Mouse (Mus musculus): Measurements from ENCODE around the gene Ninj2.

- TF ChIP-seq CTCF (IDR thresholded peaks at IDR 0.05 in 2 of 3, conservative IDR thresholded peaks at IDR 0.05 in 1 of 3; ENCODE audit: control insufficient read depth in 1 of 3, insufficient read depth in 1 of 3, low read depth in 2 of 3, low read length in 3 of 3, poor library complexity in 1 of 3, severe bottlenecking in 1 of 3) (no peak), MYB (IDR thresholded peaks at IDR 0.05; ENCODE audit: low read depth, low read length) (no peak), E2F4 (IDR thresholded peaks at IDR 0.05; ENCODE audit: borderline replicate concordance, low read depth, low read length) (no peak), POLR2A (IDR thresholded peaks at IDR 0.05; ENCODE audit: control insufficient read depth in 1 of 2, insufficient read depth in 1 of 2, low read depth in 1 of 2, low read length in 2 of 2, poor library complexity in 1 of 2) (peak; percentile 25 to 45; a peak in 2 of 4 replicates), ZNF384 (IDR thresholded peaks at IDR 0.05; ENCODE audit: low read depth, low read length) (no peak)
These were observed 95.5 kb downstream of the Ninj2 start for GRCm38 (mm10) chr6:120188376-120189235.

Data from MEL (cell line).